Comparison of ENCODE assay signal across 29 mouse cellular contexts in genomic region chr4:42872746-42873435, GRCm38 (mm10). TPM values are rescaled to one million over a fixed set of nuclear protein-coding genes. Genes with fewer than 3 reads are reported as not detected.
A peak's percentile ranks its signal among the peaks of the same experiment; 100 is the strongest.
DNase-seq lines count a peak whose midpoint lies in the region; ATAC-seq lines count a peak whose summit lies in the region.
"Had no signal": no experiment of that assay in that cellular context is flagged by ENCODE, and none has a peak within 500 bp of the region (broad histone marks: within the 10 kb centered on the region; RNA-seq: fewer than 3 reads in every experiment).

No protein-coding gene starts in this region.

- no peaks in the 10 kb centered on the region for H3K27me3 ChIP-seq in kidney, embryonic 15.5 days
- H3K27me3 ChIP-seq: forebrain, embryonic 13.5 days; hindbrain, embryonic 13.5 days had no signal

- no peak overlapping the region for H3K4me3 ChIP-seq in kidney, embryonic 15.5 days (replicated peaks)
- H3K4me3 ChIP-seq: forebrain, embryonic 13.5 days; heart, embryonic 12.5 days; hindbrain, embryonic 13.5 days had no signal

- H3K4me1 ChIP-seq in kidney, embryonic 15.5 days: no peaks in the 10 kb centered on the region
- H3K4me1 ChIP-seq: forebrain, embryonic 13.5 days; heart, embryonic 12.5 days; hindbrain, embryonic 13.5 days had no signal

- no peaks in the 10 kb centered on the region for H3K36me3 ChIP-seq in kidney, embryonic 15.5 days
- H3K36me3 ChIP-seq: heart, embryonic 12.5 days; hindbrain, embryonic 13.5 days had no signal

- H3K9me3 ChIP-seq in kidney, embryonic 15.5 days (replicated peaks): no peaks in the 10 kb centered on the region
- H3K9me3 ChIP-seq: forebrain, embryonic 13.5 days; heart, embryonic 12.5 days; hindbrain, embryonic 13.5 days had no signal

- DNase-seq in heart, adult 11 months: peak; percentile 74
- DNase-seq in heart, adult 8-10 months (ENCODE audit: low spot score): no peak
- DNase-seq in kidney, adult 8-10 months: peak; percentile 15 to 23
- DNase-seq in ES-CJ7 (ENCODE audit: low read depth, low spot score): peak; percentile 35
- DNase-seq in brain, adult 2 months (ENCODE audit: low read depth, low spot score): peak; percentile 9
- no peak for DNase-seq in lung, postnatal 4 days
- DNase-seq in right cerebral cortex, adult 2 months (ENCODE audit: low spot score in 2 of 2): no peak
- DNase-seq: adrenal gland, postnatal 10 days; cerebellum, adult 8-10 months; gastrocnemius, postnatal 36 days; lung, embryonic 14.5 days; midbrain, embryonic 14.5 days; right cerebral cortex, postnatal 4 days; thymus, adult 2 months; thymus, postnatal 4 days had no signal

- no peak for ATAC-seq in kidney, embryonic 15.5 days (replicated peaks; ENCODE audit: low FRiP score)
- ATAC-seq: activated CD4-positive, CD25-positive, alpha-beta regulatory T cell, adult 4 months; forebrain, embryonic 13.5 days; Patski had no signal

- H3K4me2 ChIP-seq in kidney, embryonic 15.5 days: no peak overlapping the region
- H3K4me2 ChIP-seq: forebrain, embryonic 13.5 days; heart, embryonic 12.5 days; hindbrain, embryonic 13.5 days; lung, embryonic 14.5 days had no signal

- H3K27ac ChIP-seq in kidney, embryonic 15.5 days: no peak overlapping the region
- H3K27ac ChIP-seq: forebrain, embryonic 13.5 days; hindbrain, embryonic 13.5 days; kidney, postnatal 0 days; liver, embryonic 14.5 days had no signal

- WGBS in kidney, embryonic 15.5 days: 70% methylated on average over 16 of the region's 16 CpGs

- H3K9ac ChIP-seq in kidney, embryonic 15.5 days: no peak overlapping the region
- H3K9ac ChIP-seq: forebrain, embryonic 13.5 days; heart, embryonic 12.5 days; hindbrain, embryonic 13.5 days; liver, embryonic 14.5 days; lung, embryonic 14.5 days had no signal

RNA-seq across cellular contexts. Expression of gene Fam205c, which starts 1.1 kb away (rescaled TPM):
- 10 to 100 TPM in 2 of 4 experiments, 1 to 10 TPM in 2; 7.5 to 11.8 (median 10.3) TPM for total RNA-seq in heart, adult 8-10 months (2022)
- 0.18 TPM in 1 of 2 replicates, not detected in the other for polyA plus RNA-seq in kidney, embryonic 15.5 days (2015; fragmentation: Nextera tagmentation; extraction: Ambion mirVana)
- total RNA-seq: adrenal gland, postnatal 10 days; megakaryocyte-erythroid progenitor cell, adult 5-6 weeks had no signal
- polyA plus RNA-seq: activated CD4-positive, CD25-positive, alpha-beta regulatory T cell, adult 4 months; limb, embryonic 11.5 days; Patski; thymus, adult 2 months had no signal

RNA-seq across cellular contexts. Expression of gene Gm12394, which starts 16.3 kb away (rescaled TPM):
- total RNA-seq in heart, adult 8-10 months (2022): not detected
- polyA plus RNA-seq in kidney, embryonic 15.5 days (2015; fragmentation: Nextera tagmentation; extraction: Ambion mirVana): 0.09 and 0.13 TPM in 2 replicates
- total RNA-seq: adrenal gland, postnatal 10 days; gastrocnemius, postnatal 36 days; megakaryocyte-erythroid progenitor cell, adult 5-6 weeks had no signal
- polyA plus RNA-seq: activated CD4-positive, CD25-positive, alpha-beta regulatory T cell, adult 4 months; limb, embryonic 11.5 days; Patski; stomach, embryonic 14.5 days; thymus, adult 2 months had no signal

RNA-seq across cellular contexts. Expression of gene Fam205a1, which starts 19.2 kb away (rescaled TPM):
- total RNA-seq in heart, adult 8-10 months (2022): not detected
- polyA plus RNA-seq in kidney, embryonic 15.5 days (2015; fragmentation: Nextera tagmentation; extraction: Ambion mirVana): not detected in 2 replicates
- total RNA-seq: adrenal gland, postnatal 10 days; gastrocnemius, adult 18-20 months; gastrocnemius, postnatal 36 days; heart, postnatal 10 days had no signal
- polyA plus RNA-seq: activated CD4-positive, CD25-positive, alpha-beta regulatory T cell, adult 4 months; embryonic facial prominence, embryonic 14.5 days; forebrain, embryonic 13.5 days; hindbrain, embryonic 13.5 days; midbrain, embryonic 14.5 days; Patski had no signal

RNA-seq across cellular contexts. Expression of gene Phf24, which starts 43.6 kb away (rescaled TPM):
- 1 to 10 TPM; 4.3 to 9.8 (median 7.0) TPM for total RNA-seq in heart, adult 8-10 months (2022)
- polyA plus RNA-seq in kidney, embryonic 15.5 days (2015; fragmentation: Nextera tagmentation; extraction: Ambion mirVana): 0.26 and 0.93 TPM in 2 replicates
- total RNA-seq: megakaryocyte-erythroid progenitor cell, adult 5-6 weeks had no signal
- polyA plus RNA-seq: Patski had no signal

Comparison
In these comparisons a context has a peak if more than half of its experiments do, and no peak if none do; other contexts are left out.
1. DNase-seq: peak in heart, adult 11 months (single experiment), kidney, adult 8-10 months (2 of 2), ES-CJ7 (single experiment) and brain, adult 2 months (single experiment); none in heart, adult 8-10 months (single experiment), lung, postnatal 4 days (0 of 2) and right cerebral cortex, adult 2 months (0 of 2).